Mouse (Mus musculus) cortical plate, adult 2 months (tissue): ENCODE measurements around the gene Ube2m.

Source experiments
- CTCF ChIP-seq: fragments of 200-500 bp; IDR thresholded peaks from 2 replicates; pipeline ENCODE4 v1.5.1; 2011; ENCODE audit warnings: mild to moderate bottlenecking, control low read depth, low read length; ENCODE audit not compliant: insufficient read depth; ENCODE audit errors: extremely low read depth
- POLR2A ChIP-seq: fragments of 200-500 bp; IDR thresholded peaks from 2 replicates; pipeline ENCODE4 v1.6.1; 2011; ENCODE audit warnings: mild to moderate bottlenecking, low read length, control low read depth; ENCODE audit not compliant: insufficient read depth; ENCODE audit errors: extremely low read depth

DNA sequence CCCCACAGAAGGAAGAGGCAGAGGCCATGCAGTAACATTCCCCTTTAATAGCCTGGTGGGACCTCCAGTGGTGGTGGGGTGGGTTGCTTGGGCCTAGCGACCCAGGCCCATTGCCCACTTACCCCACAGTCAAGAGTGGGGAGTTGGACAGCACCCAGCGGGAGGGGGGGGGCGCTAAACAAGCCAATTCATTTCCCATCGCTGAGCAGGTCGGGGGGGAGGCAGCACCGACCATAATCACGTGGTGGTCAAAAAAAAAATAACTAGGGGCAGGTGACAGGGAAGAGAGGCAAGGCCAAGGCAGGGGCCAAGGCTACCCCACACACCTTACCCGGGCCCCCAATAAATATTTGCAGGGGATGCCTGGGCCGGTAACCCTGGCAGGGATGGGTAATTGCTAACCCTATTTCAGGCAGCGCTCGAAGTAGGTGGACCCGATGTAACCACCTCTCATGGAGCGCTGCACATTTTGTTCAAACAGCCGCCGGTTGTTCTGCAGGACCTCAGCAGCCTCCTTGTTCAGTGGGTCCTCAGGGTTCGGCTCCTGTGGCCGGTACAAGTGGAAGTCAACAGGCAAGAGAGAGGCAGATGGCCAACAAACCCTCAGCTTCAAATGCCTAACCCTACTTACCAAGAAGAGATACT is 2.7 kb downstream of the Ube2m start:
- TF ChIP-seq POLR2A (no peak), CTCF (no peak)
